Mouse (Mus musculus) intestine, postnatal 0 days (tissue): ENCODE measurements around the gene Dnmt3a. TPM values are rescaled to one million over a fixed set of nuclear protein-coding genes. Genes with fewer than 3 reads are reported as not detected.

Experiments
- ATAC-seq: fragments of 200-750 bp; cut with Nextera tagmentation; 2 replicates; pipeline ENCODE4 v1.8.0; 2017; ENCODE audit warnings: mild to moderate bottlenecking, moderate TSS enrichment, moderate library complexity
- H3K27ac ChIP-seq: fragments of 300-500 bp; sonication (generic); 2 replicates; pipeline ENCODE4 v1.5.1; 2014; ENCODE audit warnings: mild to moderate bottlenecking, low read depth, low read length, moderate library complexity
- H3K27me3 ChIP-seq: fragments of 300-500 bp; sonication (generic); replicated peaks from 2 replicates; pipeline ENCODE4 v1.6.1; 2014; ENCODE audit warnings: low read length, mixed read lengths; ENCODE audit not compliant: control insufficient read depth, insufficient read depth
- H3K36me3 ChIP-seq: fragments of 300-500 bp; sonication (generic); 2 replicates; pipeline ENCODE4 v1.6.1; 2014; ENCODE audit warnings: mild to moderate bottlenecking, moderate library complexity; ENCODE audit not compliant: control insufficient read depth, insufficient read depth
- H3K4me1 ChIP-seq: fragments of 300-500 bp; sonication (generic); replicated peaks from 2 replicates; pipeline ENCODE4 v1.6.1; 2014; ENCODE audit warnings: antibody characterized with exemption, low read length, mixed read lengths; ENCODE audit not compliant: control insufficient read depth, insufficient read depth
- H3K4me2 ChIP-seq: fragments of 300-500 bp; sonication (generic); replicated peaks from 2 replicates; pipeline ENCODE4 v1.6.1; 2014; ENCODE audit warnings: low read depth, mild to moderate bottlenecking, moderate library complexity
- H3K4me3 ChIP-seq: fragments of 300-500 bp; sonication (generic); 2 replicates; pipeline ENCODE4 v1.5.1; 2014; ENCODE audit warnings: low read depth, low read length
- H3K9ac ChIP-seq: fragments of 300-500 bp; sonication (generic); 2 replicates; pipeline ENCODE4 v1.6.1; 2014; ENCODE audit warnings: mild to moderate bottlenecking, low read depth, low read length
- H3K9me3 ChIP-seq: fragments of 300-500 bp; sonication (generic); 2 replicates; pipeline ENCODE4 v1.6.1; 2016; ENCODE audit warnings: mixed run types; ENCODE audit not compliant: control insufficient read depth
- CTCF ChIP-seq: sonication (generic); IDR thresholded peaks from 2 replicates; pipeline ENCODE4 v1.5.1; 2016; ENCODE audit warnings: low read depth, mild to moderate bottlenecking, control low read depth, antibody characterized with exemption, moderate library complexity
- WGBS: fragments of 180-500 bp; shearing (Covaris S2); extraction: QIAGEN DNeasy Blood & Tissue Kit; methylation state at CpG from one replicate; pipeline ENCODE4 v1.1.7; 2014; 5-methylcytosine and 5-hydroxymethylcytosine counted together
- polyA plus RNA-seq: library from polyadenylated mRNA; unstranded; fragments of >200 nt; fragmentation: Nextera tagmentation; extraction: Ambion mirVana; gene quantifications from 2 replicates; pipeline ENCODE4 v1.2.1, GENCODE M21; 2015

Dnmt3a gene
- polyA plus RNA-seq, 1 experiment from 2014 or later: 33.9 TPM

GRCm38 (mm10) chr12:3764191-3764804 is 41.5 kb upstream of the Dnmt3a start:
- TF ChIP-seq CTCF: no peak
- H3K9me3 ChIP-seq: no peaks in the 10 kb centered on the region
- no peak overlapping the region for H3K9ac ChIP-seq
- H3K4me3 ChIP-seq: no peak overlapping the region
- H3K4me2 ChIP-seq: no peak overlapping the region
- H3K4me1 ChIP-seq: peaks cover 4% of the 10 kb centered on the region; the same call in 1 of the 2 replicates
- H3K27me3 ChIP-seq: no peaks in the 10 kb centered on the region
- no peaks in the 10 kb centered on the region for H3K36me3 ChIP-seq
- no peak overlapping the region for H3K27ac ChIP-seq
- WGBS: 69% methylated on average over 3 of the region's 3 CpGs
- ATAC-seq: no peak

- ATAC-seq: no peak
- Histone ChIP-seq H3K4me1 (no peaks in the 10 kb centered on the region), H3K4me2 (no peak overlapping the region), H3K27me3 (no peaks in the 10 kb centered on the region), H3K9me3 (no peaks in the 10 kb centered on the region), H3K36me3 (no peaks in the 10 kb centered on the region), H3K4me3 (no peak overlapping the region), H3K27ac (no peak overlapping the region), H3K9ac (no peak overlapping the region)
- 80% methylated on average over 8 of the region's 8 CpGs for WGBS
- no peak for TF ChIP-seq CTCF
These were observed 38.4 kb upstream of the Dnmt3a start for GRCm38 (mm10) chr12:3767360-3767759.

- Histone ChIP-seq H3K27ac (no peak overlapping the region), H3K9ac (no peak overlapping the region), H3K4me1 (no peaks in the 10 kb centered on the region), H3K27me3 (no peaks in the 10 kb centered on the region), H3K9me3 (no peaks in the 10 kb centered on the region), H3K36me3 (no peaks in the 10 kb centered on the region), H3K4me2 (no peak overlapping the region), H3K4me3 (no peak overlapping the region)
- no peak for ATAC-seq
- TF ChIP-seq CTCF: no peak
- WGBS: 93% methylated on average over 4 of the region's 4 CpGs
These were observed 37.4 kb upstream of the Dnmt3a start for GRCm38 (mm10) chr12:3768391-3768790.

GRCm38 (mm10) chr12:3770546-3770945 is 35.3 kb upstream of the Dnmt3a start:
- ATAC-seq: no peak
- H3K4me1 ChIP-seq: no peaks in the 10 kb centered on the region
- no peaks in the 10 kb centered on the region for H3K27me3 ChIP-seq
- H3K9ac ChIP-seq: no peak overlapping the region
- H3K4me2 ChIP-seq: no peak overlapping the region
- WGBS: 81% methylated on average over 2 of the region's 2 CpGs
- H3K9me3 ChIP-seq: no peaks in the 10 kb centered on the region
- H3K4me3 ChIP-seq: no peak overlapping the region
- H3K36me3 ChIP-seq: no peaks in the 10 kb centered on the region
- H3K27ac ChIP-seq: no peak overlapping the region
- no peak for TF ChIP-seq CTCF

- Histone ChIP-seq H3K4me3 (no peak overlapping the region), H3K27ac (no peak overlapping the region), H3K27me3 (no peaks in the 10 kb centered on the region), H3K9me3 (no peaks in the 10 kb centered on the region), H3K4me1 (no peaks in the 10 kb centered on the region), H3K36me3 (no peaks in the 10 kb centered on the region), H3K9ac (no peak overlapping the region), H3K4me2 (no peak overlapping the region)
- no peak for ATAC-seq
- 80% methylated on average over 2 of the region's 2 CpGs for WGBS
- no peak for TF ChIP-seq CTCF
These were observed 34.7 kb upstream of the Dnmt3a start for GRCm38 (mm10) chr12:3771080-3771479.

- WGBS: 71% methylated on average over 3 of the region's 3 CpGs
These were observed 32.2 kb upstream of the Dnmt3a start for GRCm38 (mm10) chr12:3773643-3774042.

More at GRCm38 (mm10) chr12:3773643-3774042, 32.2 kb upstream of the Dnmt3a start:
- no peak for ATAC-seq
- Histone ChIP-seq H3K9ac (no peak overlapping the region), H3K27me3 (no peaks in the 10 kb centered on the region), H3K4me1 (peaks cover 5% of the 10 kb centered on the region; the same call in 1 of the 2 replicates), H3K27ac (peak overlapping the region; percentile 15; the same call in 1 of the 2 replicates), H3K9me3 (no peaks in the 10 kb centered on the region), H3K4me3 (no peak overlapping the region), H3K4me2 (no peak overlapping the region), H3K36me3 (no peaks in the 10 kb centered on the region)
- TF ChIP-seq CTCF: no peak
